Mouse (Mus musculus) gastrocnemius, adult 2 months (tissue): Measurements from ENCODE around the gene Gk5. TPM values are rescaled to one million over a fixed set of nuclear protein-coding genes. Genes with fewer than 3 reads are reported as not detected.

ENCODE experiments used
- DNase-seq: peaks from one replicate; pipeline ENCODE4 v3.0.0; 2022
- H3K27ac ChIP-seq: fragments of 200-600 bp; 2 replicates; pipeline ENCODE4 v1.8.1; 2022; ENCODE audit warnings: mild to moderate bottlenecking
- H3K4me3 ChIP-seq: fragments of 200-600 bp; 2 replicates; pipeline ENCODE4 v1.8.1; 2022; ENCODE audit warnings: mild to moderate bottlenecking, moderate library complexity
- CTCF ChIP-seq: fragments of 200-600 bp; IDR thresholded peaks from 2 replicates; pipeline ENCODE4 v1.8.1; 2022; ENCODE audit warnings: antibody characterized with exemption, mild to moderate bottlenecking, moderate library complexity
- intact Hi-C: fragments of 180-260 bp; cut with DNase I; formaldehyde crosslinking; loops from one replicate; pipeline ENCODE4 v1.15.1; 2025
- total RNA-seq, 2 experiments: library from RNA; stranded (reverse); gene quantifications; 2 replicates each; pipeline ENCODE4 v1.2.3; 2021

The Gk5 gene
- total RNA-seq, 2 experiments from 2014 or later, result 1.5 TPM

DNA sequence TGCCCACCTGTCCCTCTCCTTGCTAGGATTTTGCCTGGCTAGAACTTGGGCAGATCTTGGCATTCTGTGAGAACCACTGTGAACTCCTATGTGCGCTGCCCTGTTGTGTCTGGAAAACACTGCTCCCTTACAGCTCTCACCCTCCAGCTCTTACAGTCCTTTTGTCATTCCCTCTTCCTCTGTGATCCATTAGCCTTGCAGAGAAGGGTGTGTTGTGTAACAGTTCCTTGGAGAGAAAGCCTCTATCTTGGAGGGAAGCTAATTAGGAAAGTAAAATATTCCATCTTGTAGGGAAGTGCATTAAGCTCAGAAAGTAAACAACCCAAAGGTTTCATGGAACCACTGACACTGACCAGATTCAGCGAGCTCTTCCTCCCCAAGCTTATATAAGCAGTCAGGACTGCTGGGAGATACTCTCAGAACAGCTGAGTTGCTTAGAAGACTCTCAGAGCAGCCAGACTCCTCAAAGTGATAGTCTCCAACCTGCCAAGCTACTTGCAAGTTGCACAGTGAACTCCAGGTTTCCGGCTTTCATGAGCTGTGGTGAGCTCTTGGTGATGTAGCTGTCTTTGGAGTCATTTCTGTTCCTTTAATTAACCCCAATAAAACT lies 94.0 kb downstream of the Gk5 start:
- H3K27ac ChIP-seq, result no peak overlapping the region
- no peak overlapping the region for H3K4me3 ChIP-seq
- no peak for TF ChIP-seq CTCF
- DNase-seq, result no peak
- intact Hi-C loops, result no loop called here

DNA sequence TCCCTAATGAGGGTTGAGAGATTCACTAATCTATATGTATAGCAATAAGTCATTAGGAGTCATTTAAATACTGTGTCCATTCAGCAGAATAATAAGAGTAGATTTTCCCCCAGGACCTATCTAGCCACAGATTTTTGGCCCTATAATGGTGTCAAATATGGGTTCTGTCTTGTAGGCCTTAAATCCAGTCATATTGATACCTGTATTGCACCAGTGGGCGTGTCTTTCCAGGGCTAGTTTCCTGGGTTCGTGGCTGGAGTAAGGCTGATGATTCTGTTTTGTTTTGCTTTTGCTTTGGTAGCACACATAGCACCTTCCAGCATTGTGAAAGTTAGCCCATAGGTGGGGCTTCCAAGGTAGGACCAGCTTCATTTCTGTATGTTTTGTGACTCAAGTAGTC lies 95.0 kb downstream of the Gk5 start:
- intact Hi-C loops, result no loop called here
- no peak for TF ChIP-seq CTCF
- DNase-seq, result no peak
- H3K4me3 ChIP-seq, result no peak overlapping the region
- H3K27ac ChIP-seq, result no peak overlapping the region

DNA sequence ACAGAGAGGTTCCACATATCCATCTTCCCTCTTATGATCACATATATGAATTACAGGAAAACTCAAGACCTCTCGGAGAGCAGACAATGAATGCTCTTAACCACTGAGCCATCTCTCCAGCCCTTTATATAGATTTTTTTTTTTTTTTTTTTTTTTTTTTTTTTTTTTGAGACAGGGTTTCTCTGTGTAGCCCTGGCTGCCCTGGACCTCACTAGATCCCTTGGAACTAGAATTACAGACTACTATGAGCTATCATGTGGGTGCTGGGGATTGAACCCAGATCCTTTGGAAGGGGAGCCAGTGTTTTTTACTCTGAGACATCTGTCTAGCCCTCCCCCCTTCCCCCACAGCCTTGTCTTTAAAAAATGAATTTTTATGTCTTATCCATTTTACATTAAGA lies 98.1 kb downstream of the Gk5 start:
- TF ChIP-seq CTCF, result no peak
- H3K4me3 ChIP-seq, result no peak overlapping the region
- H3K27ac ChIP-seq, result no peak overlapping the region
- DNase-seq, result no peak
- intact Hi-C loops, result no loop called here

DNA sequence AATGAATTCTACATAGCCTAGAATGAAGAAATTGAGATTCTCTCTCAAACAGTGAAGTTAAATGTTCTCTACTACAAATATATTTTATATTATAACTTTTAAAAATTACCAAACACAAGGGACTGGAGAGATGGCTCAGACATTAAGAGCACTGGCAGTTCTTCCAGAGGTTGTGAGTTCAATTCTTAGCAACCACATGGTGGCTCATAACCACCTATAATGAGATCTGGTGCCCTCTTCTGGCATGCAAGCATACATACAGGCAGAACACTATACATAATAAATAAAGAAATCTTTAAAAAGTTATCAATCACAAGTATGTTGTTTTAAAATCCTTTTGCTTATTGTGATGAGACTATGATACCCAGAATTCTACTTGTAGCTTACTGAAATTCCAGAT lies 98.6 kb downstream of the Gk5 start:
- intact Hi-C loops, result no loop called here
- TF ChIP-seq CTCF, result peak; percentile 38
- H3K27ac ChIP-seq, result no peak overlapping the region
- no peak for DNase-seq
- no peak overlapping the region for H3K4me3 ChIP-seq

DNA sequence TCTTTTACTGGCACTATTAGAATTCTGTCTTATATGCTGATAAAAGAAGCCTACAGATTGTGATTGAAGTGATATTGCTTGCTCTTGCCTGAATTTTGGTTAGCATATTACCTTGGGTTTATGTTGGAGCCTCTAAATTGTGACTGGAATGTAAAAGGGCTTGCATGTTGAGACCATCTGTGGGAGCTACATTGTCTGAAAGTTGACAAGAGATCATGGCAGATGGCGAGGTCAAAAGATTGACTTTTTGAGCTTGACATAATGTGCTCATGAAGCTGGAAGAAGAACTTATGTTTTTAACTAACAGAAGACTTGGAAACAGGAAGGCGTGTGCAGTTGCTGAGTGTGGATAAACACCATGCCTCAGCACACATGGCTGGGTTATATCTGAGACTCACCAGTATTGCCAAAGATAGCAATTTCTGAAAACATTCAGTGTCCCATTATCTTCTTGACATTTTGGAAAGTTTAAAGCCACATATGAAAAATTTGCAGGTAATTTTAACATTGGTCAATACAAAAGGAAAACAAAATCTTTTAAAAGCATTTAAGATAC lies 100.0 kb downstream of the Gk5 start:
- intact Hi-C loops, result no loop called here
- no peak for TF ChIP-seq CTCF
- H3K27ac ChIP-seq, result no peak overlapping the region
- no peak overlapping the region for H3K4me3 ChIP-seq
- DNase-seq, result no peak

DNA sequence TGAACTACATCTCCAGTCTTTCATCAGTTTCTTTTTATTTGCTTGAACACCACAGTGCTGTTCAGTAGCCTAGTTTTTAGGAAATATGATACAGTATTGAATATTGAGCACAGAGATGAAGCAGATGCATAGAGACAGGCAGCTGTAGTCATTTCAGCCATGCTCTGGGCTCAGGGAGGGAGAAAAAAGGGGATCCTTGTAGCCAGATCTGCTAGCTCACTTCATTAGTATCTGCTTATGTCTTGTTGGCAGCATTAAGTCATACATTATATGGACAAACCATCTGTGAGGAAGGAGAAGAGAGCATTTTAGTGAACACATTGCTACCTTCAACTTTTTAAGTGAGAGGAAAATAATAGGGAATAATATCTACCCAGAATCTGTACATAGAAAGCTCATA lies 101.3 kb downstream of the Gk5 start:
- intact Hi-C loops, result no loop called here
- TF ChIP-seq CTCF, result no peak
- no peak overlapping the region for H3K27ac ChIP-seq
- H3K4me3 ChIP-seq, result no peak overlapping the region
- no peak for DNase-seq

DNA sequence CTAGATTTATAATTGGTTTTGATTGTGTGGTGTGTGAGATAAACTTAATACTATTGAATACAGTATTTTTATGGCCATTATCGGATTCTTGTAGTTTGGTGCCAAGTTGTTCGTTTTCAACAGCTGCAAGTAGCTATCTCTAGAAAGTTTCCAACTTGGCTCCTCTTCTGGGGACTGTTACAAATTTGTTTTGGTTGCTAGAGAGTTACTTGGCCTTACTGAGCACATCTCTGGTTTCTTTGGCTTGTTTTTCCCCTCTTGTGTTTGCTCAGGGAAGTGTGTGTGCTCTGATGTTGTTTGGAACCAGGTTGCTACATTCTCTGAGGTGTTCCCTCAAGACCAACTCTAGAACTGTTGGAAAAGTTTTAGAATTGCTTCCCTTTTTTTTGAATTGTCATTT lies 104.1 kb downstream of the Gk5 start:
- DNase-seq, result no peak
- no peak for TF ChIP-seq CTCF
- no peak overlapping the region for H3K4me3 ChIP-seq
- intact Hi-C loops, result no loop called here
- no peak overlapping the region for H3K27ac ChIP-seq

DNA sequence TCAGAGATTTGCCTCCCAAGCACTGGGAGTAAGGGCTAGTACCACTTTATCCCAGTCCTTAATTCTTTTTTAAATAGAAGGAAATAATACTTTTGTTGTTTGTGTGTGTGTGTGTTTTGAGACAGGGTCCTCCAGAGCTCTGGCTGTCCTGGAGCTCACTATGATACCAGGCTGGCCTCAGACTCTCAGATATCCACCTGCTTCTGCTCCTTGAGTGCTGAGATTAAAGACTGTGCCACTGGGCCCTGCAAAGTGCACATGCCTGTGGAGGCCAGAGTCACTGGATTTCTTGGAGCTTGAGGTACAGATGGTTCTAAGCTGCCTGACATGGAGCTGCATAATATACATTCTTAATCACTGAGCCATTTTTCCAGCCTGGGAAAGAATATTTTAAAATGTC lies 109.1 kb downstream of the Gk5 start:
- H3K27ac ChIP-seq, result no peak overlapping the region
- intact Hi-C loops, result no loop called here
- H3K4me3 ChIP-seq, result no peak overlapping the region
- no peak for DNase-seq
- no peak for TF ChIP-seq CTCF

DNA sequence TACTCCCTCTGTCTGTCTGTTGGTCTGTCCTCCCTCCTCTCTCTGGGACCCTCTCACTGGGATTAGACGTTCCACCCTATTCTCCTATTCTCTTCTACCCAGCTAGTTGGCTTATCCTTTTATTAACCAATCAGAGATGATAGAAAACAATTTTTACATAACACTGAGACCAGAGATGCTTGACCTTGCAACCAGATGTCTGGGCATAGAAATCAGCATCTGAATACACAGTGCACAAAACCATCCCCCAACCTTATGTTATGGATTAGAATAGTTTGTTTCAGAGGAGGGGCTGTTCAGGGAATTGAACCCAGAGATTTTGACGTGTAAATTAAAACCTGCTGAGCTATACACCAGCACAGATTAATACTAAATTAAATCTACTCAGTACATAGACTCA lies 111.1 kb downstream of the Gk5 start:
- no peak overlapping the region for H3K4me3 ChIP-seq
- H3K27ac ChIP-seq, result no peak overlapping the region
- intact Hi-C loops, result no loop called here
- TF ChIP-seq CTCF, result no peak
- DNase-seq, result no peak

Other genes with a start within 250 kb of the Gk5 start
- gene Xrn1, start 164.6 kb upstream of the Gk5 start, total RNA-seq, result 10 to 100 TPM; 10.3 to 11.2 TPM
- gene Tfdp2, start 76.9 kb downstream of the Gk5 start, total RNA-seq, result 10 to 100 TPM; 37.3 to 54.8 TPM
- gene Atp1b3, start 245.1 kb downstream of the Gk5 start, total RNA-seq, result 10 to 100 TPM; 31.2 to 31.4 TPM